Mouse (Mus musculus) duodenum, adult 2 months (tissue): ENCODE measurements around the gene Lrrc40. TPM values are rescaled to one million over a fixed set of nuclear protein-coding genes. Genes with fewer than 3 reads are reported as not detected.

ENCODE experiments used
- polyA plus RNA-seq: library from polyadenylated mRNA; depleted of rRNA; stranded (reverse); fragments of >200 nt; gene quantifications from 2 replicates; pipeline ENCODE4 v1.2.3, GENCODE M21; 2012; ENCODE audit warnings: low replicate concordance; rRNA removed

Lrrc40 gene
- polyA plus RNA-seq: 0.82 and 1.1 TPM in 2 replicates

GRCm38 (mm10) chr3:158036329-158036988 is at the start of gene Lrrc40, which contains the start of gene Srsf11:
TSS of gene Lrrc40 (plus strand) at chr3:158036662.
TSS of gene Srsf11 (minus strand) at chr3:158036639.

Other genes starting within 250 kb of the Lrrc40 start
- 17.4 and 49.2 TPM in 2 replicates for gene Cth, start 111.6 kb upstream of the Lrrc40 start, polyA plus RNA-seq
- 16.1 and 31.4 TPM in 2 replicates for gene Ankrd13c, start 89.4 kb upstream of the Lrrc40 start, polyA plus RNA-seq
- gene Srsf11, start within 50 bp of the Lrrc40 start, polyA plus RNA-seq: 89.8 and 111 TPM in 2 replicates